ENCODE assay signal across 8 mouse cellular contexts in genomic region chr10:127676691-127677548, GRCm38 (mm10). TPM values are rescaled to one million over a fixed set of nuclear protein-coding genes. Genes with fewer than 3 reads are reported as not detected.
DNase-seq lines count a peak whose midpoint lies in the region; ATAC-seq lines count a peak whose summit lies in the region.

No protein-coding gene starts in this region.

- peaks cover 10% of the 10 kb centered on the region for H3K4me1 ChIP-seq in hindbrain, embryonic 12.5 days

- no peaks in the 10 kb centered on the region for H3K27me3 ChIP-seq in hindbrain, embryonic 12.5 days

- H3K4me3 ChIP-seq in hindbrain, embryonic 12.5 days = peak overlapping the region; percentile 75

- under 1% methylated on average over 71 of the region's 71 CpGs for WGBS in hindbrain, embryonic 12.5 days

- peak; percentile 99 for DNase-seq in Muller cell, postnatal 12 days (ENCODE audit: inconsistent ontology term)
- DNase-seq in cerebellum, adult 9-11 months = peak; percentile 95
- DNase-seq in frontal cortex, adult 2 months (ENCODE audit: extremely low spot score in 1 of 2, low spot score in 1 of 2) = peak; percentile 94 to 97
- DNase-seq in layer of hippocampus, postnatal 14 days (ENCODE audit: low spot score in 2 of 2) = peak; percentile 88 to 98
- DNase-seq in lung, postnatal 14 days = peak; percentile 92
- DNase-seq in retina, adult 2 months (ENCODE audit: low read depth, low spot score) = peak; percentile 96
- peak; percentile 89 to 93 for DNase-seq in thymus, postnatal 36 days

- ATAC-seq in hindbrain, embryonic 12.5 days (ENCODE audit: low FRiP score) = peak; percentile 95

- H3K4me2 ChIP-seq in hindbrain, embryonic 12.5 days (replicated peaks) = peak overlapping the region; percentile 95

- H3K36me3 ChIP-seq in hindbrain, embryonic 12.5 days = no peaks in the 10 kb centered on the region

- no peaks in the 10 kb centered on the region for H3K9me3 ChIP-seq in hindbrain, embryonic 12.5 days (replicated peaks)

- H3K9ac ChIP-seq in hindbrain, embryonic 12.5 days = peak overlapping the region; percentile 70

- peak overlapping the region; percentile 64 for H3K27ac ChIP-seq in hindbrain, embryonic 12.5 days

RNA-seq across cellular contexts. Expression of gene Nab2, which starts 8.6 kb away (rescaled TPM):
- polyA plus RNA-seq in frontal cortex, adult 2 months (2012; rRNA removed) = 38.2 and 46.1 TPM in 2 replicates
- polyA plus RNA-seq in hindbrain, embryonic 12.5 days (2016; fragmentation: Nextera tagmentation; extraction: Ambion mirVana) = 6.8 and 8.9 TPM in 2 replicates
- 10 to 100 TPM; 33.3 to 36.9 TPM for total RNA-seq in layer of hippocampus, postnatal 14 days (2021)

RNA-seq across cellular contexts. Expression of gene Nemp1, which starts 10.2 kb away (rescaled TPM):
- polyA plus RNA-seq in frontal cortex, adult 2 months (2012; rRNA removed) = 4.5 and 4.8 TPM in 2 replicates
- 7.8 and 8.9 TPM in 2 replicates for polyA plus RNA-seq in hindbrain, embryonic 12.5 days (2016; fragmentation: Nextera tagmentation; extraction: Ambion mirVana)
- 1 to 10 TPM; 3.5 to 5.7 TPM for total RNA-seq in layer of hippocampus, postnatal 14 days (2021)

RNA-seq across cellular contexts. Expression of gene Myo1a, which starts 28.1 kb away (rescaled TPM):
- 1.4 and 1.5 TPM in 2 replicates for polyA plus RNA-seq in frontal cortex, adult 2 months (2012; rRNA removed)
- 0.33 and 0.67 TPM in 2 replicates for polyA plus RNA-seq in hindbrain, embryonic 12.5 days (2016; fragmentation: Nextera tagmentation; extraction: Ambion mirVana)
- under 1 TPM; 0.48 to 0.76 TPM for total RNA-seq in layer of hippocampus, postnatal 14 days (2021)

RNA-seq across cellular contexts. Expression of gene Stat6, which starts 34.1 kb away (rescaled TPM):
- polyA plus RNA-seq in frontal cortex, adult 2 months (2012; rRNA removed) = 11.0 and 11.9 TPM in 2 replicates
- 8.8 and 11.3 TPM in 2 replicates for polyA plus RNA-seq in hindbrain, embryonic 12.5 days (2016; fragmentation: Nextera tagmentation; extraction: Ambion mirVana)
- 1 to 10 TPM; 6.1 to 6.2 TPM for total RNA-seq in layer of hippocampus, postnatal 14 days (2021)

RNA-seq across cellular contexts. Expression of gene Tac2, which starts 47.4 kb away (rescaled TPM):
- polyA plus RNA-seq in frontal cortex, adult 2 months (2012; rRNA removed) = 34.9 and 38.9 TPM in 2 replicates
- not detected in 2 replicates for polyA plus RNA-seq in hindbrain, embryonic 12.5 days (2016; fragmentation: Nextera tagmentation; extraction: Ambion mirVana)
- 1 to 10 TPM; 5.2 to 6.3 TPM for total RNA-seq in layer of hippocampus, postnatal 14 days (2021)

Comparison
In these comparisons a context has a peak if more than half of its experiments do, and no peak if none do; other contexts are left out.
1. Peak in every context shown above with its lines: DNase-seq, ATAC-seq, H3K4me3 ChIP-seq and H3K27ac ChIP-seq.